Mouse (Mus musculus) ES-Bruce4 (cell line): ENCODE results near the gene Dcaf6. TPM values are rescaled to one million over a fixed set of nuclear protein-coding genes. Genes with fewer than 3 reads are reported as not detected.

Experiments
- H3K27ac ChIP-seq: 2 replicates; pipeline ENCODE4 v1.5.1; 2012; ENCODE audit warnings: low read length, inconsistent platforms; ENCODE audit not compliant: insufficient read depth
- H3K27me3 ChIP-seq: 2 replicates; pipeline ENCODE4 v1.6.1; 2012; ENCODE audit warnings: mild to moderate bottlenecking, low read length, inconsistent platforms; ENCODE audit not compliant: control insufficient read depth, poor library complexity, insufficient read depth, severe bottlenecking
- H3K36me3 ChIP-seq: 2 replicates; pipeline ENCODE4 v1.6.1; 2012; ENCODE audit warnings: inconsistent platforms, mild to moderate bottlenecking, low read length, moderate library complexity; ENCODE audit not compliant: control insufficient read depth, poor library complexity, insufficient read depth, severe bottlenecking
- H3K4me1 ChIP-seq: one replicate; pipeline ENCODE4 v1.8.1; 2011; ENCODE audit warnings: low read length; ENCODE audit not compliant: control insufficient read depth, insufficient read depth
- H3K4me3 ChIP-seq: 2 replicates; pipeline ENCODE4 v1.5.1; 2011; ENCODE audit warnings: low read depth, mild to moderate bottlenecking, low read length
- H3K9ac ChIP-seq: 2 replicates; pipeline ENCODE4 v1.6.1; 2012; ENCODE audit warnings: low read depth, mild to moderate bottlenecking, inconsistent platforms; ENCODE audit not compliant: poor library complexity, severe bottlenecking
- H3K9me3 ChIP-seq: replicated peaks from 2 replicates; pipeline ENCODE4 v1.6.1; 2012; ENCODE audit warnings: mild to moderate bottlenecking, low read length, inconsistent platforms; ENCODE audit not compliant: control insufficient read depth, poor library complexity, insufficient read depth, severe bottlenecking
- CTCF ChIP-seq: IDR thresholded peaks from one replicate; pipeline ENCODE4 v1.8.1; 2011; ENCODE audit warnings: low read depth, low read length
- EP300 ChIP-seq: IDR thresholded peaks from 2 replicates; pipeline ENCODE4 v1.6.1; 2011; ENCODE audit warnings: low read depth, low read length; ENCODE audit not compliant: insufficient read depth
- POLR2A ChIP-seq: IDR thresholded peaks from one replicate; pipeline ENCODE4 v1.8.1; 2011; ENCODE audit warnings: low read length; ENCODE audit not compliant: insufficient read depth
- polyA plus RNA-seq: library from polyadenylated mRNA; stranded (reverse); fragments of >200 nt; gene quantifications from 2 replicates; pipeline ENCODE4 v1.2.4, GENCODE M21; 2011; ENCODE audit warnings: low read depth; ENCODE audit not compliant: missing spikeins, insufficient read depth, insufficient read length

Gene Dcaf6
- polyA plus RNA-seq, 1 experiment = 17.6 TPM

GRCm38 (mm10) chr1:165484688-165485233 lies 24.5 kb upstream of the Dcaf6 start, which contains the start of gene Adcy10:
Gene Adcy10, plus strand, starts transcription at chr1:165485183.
- no peaks in the 10 kb centered on the region for H3K9me3 ChIP-seq
- H3K4me3 ChIP-seq = no peak within 1 kb of the TSS
- H3K27me3 ChIP-seq = no peaks in the 10 kb centered on the region
- H3K36me3 ChIP-seq = no peaks in the 10 kb centered on the region
- H3K27ac ChIP-seq = no peak within 1 kb of the TSS
- TF ChIP-seq CTCF (no peak), POLR2A (no peak), EP300 (no peak)
- H3K4me1 ChIP-seq = no peaks in the 10 kb centered on the region
- no peak within 1 kb of the TSS for H3K9ac ChIP-seq

GRCm38 (mm10) chr1:165471490-165471889 lies 11.2 kb upstream of the Dcaf6 start:
- Histone ChIP-seq H3K27ac (no peak overlapping the region), H3K27me3 (no peaks in the 10 kb centered on the region), H3K4me3 (no peak overlapping the region), H3K4me1 (no peaks in the 10 kb centered on the region), H3K9me3 (no peaks in the 10 kb centered on the region), H3K9ac (no peak overlapping the region), H3K36me3 (no peaks in the 10 kb centered on the region)
- TF ChIP-seq POLR2A (no peak), EP300 (no peak), CTCF (no peak)

- no peak for TF ChIP-seq EP300
- TF ChIP-seq POLR2A = no peak
- no peak for TF ChIP-seq CTCF
- Histone ChIP-seq H3K4me1 (no peaks in the 10 kb centered on the region), H3K9ac (no peak overlapping the region), H3K27me3 (no peaks in the 10 kb centered on the region), H3K27ac (no peak overlapping the region), H3K36me3 (no peaks in the 10 kb centered on the region), H3K4me3 (no peak overlapping the region), H3K9me3 (no peaks in the 10 kb centered on the region)
Observed at GRCm38 (mm10) chr1:165469717-165470116, 9.4 kb upstream of the Dcaf6 start.

- Histone ChIP-seq H3K27me3 (no peaks in the 10 kb centered on the region), H3K9me3 (no peaks in the 10 kb centered on the region), H3K36me3 (no peaks in the 10 kb centered on the region), H3K4me1 (no peaks in the 10 kb centered on the region), H3K9ac (no peak overlapping the region), H3K4me3 (no peak overlapping the region), H3K27ac (no peak overlapping the region)
- TF ChIP-seq EP300 (no peak), CTCF (no peak), POLR2A (no peak)
Observed at GRCm38 (mm10) chr1:165468971-165469370, 8.7 kb upstream of the Dcaf6 start.

GRCm38 (mm10) chr1:165464574-165464973 lies 4.3 kb upstream of the Dcaf6 start:
- TF ChIP-seq POLR2A = no peak
- no peak for TF ChIP-seq EP300
- TF ChIP-seq CTCF = no peak
- Histone ChIP-seq H3K36me3 (no peaks in the 10 kb centered on the region), H3K4me1 (no peaks in the 10 kb centered on the region), H3K27ac (no peak overlapping the region), H3K4me3 (no peak overlapping the region), H3K9ac (no peak overlapping the region), H3K27me3 (no peaks in the 10 kb centered on the region), H3K9me3 (no peaks in the 10 kb centered on the region)

GRCm38 (mm10) chr1:165462861-165463260 lies 2.6 kb upstream of the Dcaf6 start:
- TF ChIP-seq POLR2A (no peak), EP300 (no peak), CTCF (no peak)
- Histone ChIP-seq H3K36me3 (no peaks in the 10 kb centered on the region), H3K27ac (no peak overlapping the region), H3K4me1 (no peaks in the 10 kb centered on the region), H3K9ac (no peak overlapping the region), H3K27me3 (no peaks in the 10 kb centered on the region), H3K9me3 (no peaks in the 10 kb centered on the region), H3K4me3 (no peak overlapping the region)
